Mouse (Mus musculus) bone marrow macrophage, adult 2 months (primary cell): Measurements from ENCODE around the gene Cox8b.

Experiments used
- CTCF ChIP-seq: IDR thresholded peaks from 2 replicates; pipeline ENCODE4 v1.5.1; 2012; ENCODE audit warnings: low read depth, mild to moderate bottlenecking, low read length, moderate library complexity
- POLR2A ChIP-seq: IDR thresholded peaks from 2 replicates; pipeline ENCODE4 v1.6.1; 2012; ENCODE audit warnings: mild to moderate bottlenecking, low read depth, low read length, borderline replicate concordance

GRCm38 (mm10) chr7:140949255-140949654 lies 49.0 kb upstream of the Cox8b start:
- TF ChIP-seq CTCF (no peak), POLR2A (no peak)
